Mouse (Mus musculus) adrenal gland, adult 8-10 months (tissue): ENCODE results near the gene Scgb2b3. TPM values are rescaled to one million over a fixed set of nuclear protein-coding genes. Genes with fewer than 3 reads are reported as not detected.

Experiments
- DNase-seq: peaks from one replicate; pipeline ENCODE4 v3.0.0; 2022
- total RNA-seq, 4 experiments: library from RNA; stranded (reverse); gene quantifications; 2 replicates each; pipeline ENCODE4 v1.2.4; 2022

Gene Scgb2b3
- total RNA-seq, result not detected

- no peak for DNase-seq
These were observed at the start of gene Scgb2b3 for GRCm38 (mm10) chr7:31362022-31362560. Scgb2b3 (minus strand) TSS chr7:31362072.

GRCm38 (mm10) chr7:31375292-31375691 is 13.4 kb upstream of the Scgb2b3 start, which contains the start of gene Scgb1b3:
Scgb1b3 (plus strand) TSS chr7:31375592.
- no peak for DNase-seq

Other genes starting within 250 kb of the Scgb2b3 start
- 1 to 10 TPM in 3 of 4 experiments, under 1 TPM in 1; 0.26 to 1.5 (median 1.2) TPM for gene Hpn, start 246.8 kb downstream of the Scgb2b3 start, total RNA-seq
- gene Scn1b, start 235.1 kb downstream of the Scgb2b3 start, total RNA-seq, result 10 to 100 TPM; 14.2 to 27.2 (median 18.9) TPM
- 10 to 100 TPM; 37.7 to 65.1 (median 55.4) TPM for gene Gramd1a, start 206.2 kb downstream of the Scgb2b3 start, total RNA-seq
- gene Scgb2b2, start 71.6 kb downstream of the Scgb2b3 start, total RNA-seq, result not detected
- not detected for gene Scgb1b2, start 70.3 kb downstream of the Scgb2b3 start, total RNA-seq
- not detected for gene Scgb1b3, start 13.5 kb upstream of the Scgb2b3 start, total RNA-seq